Mouse (Mus musculus): ENCODE data around the gene Tmem131.

Gene Tmem131

GRCm38 (mm10) chr1:36938801-36939286 is 4.6 kb downstream of the Tmem131 start:
- no peak for DNase-seq (ENCODE audit: low read depth, low spot score)

- no peak for DNase-seq (ENCODE audit: low read depth, low spot score)
These were observed 5.1 kb downstream of the Tmem131 start for GRCm38 (mm10) chr1:36938348-36938747.

- peak; percentile 65 for DNase-seq (ENCODE audit: low read depth, low spot score)
These were observed 5.8 kb downstream of the Tmem131 start for GRCm38 (mm10) chr1:36937648-36938047.

- DNase-seq (ENCODE audit: low read depth, low spot score): no peak
These were observed 6.5 kb downstream of the Tmem131 start for GRCm38 (mm10) chr1:36937015-36937414.

GRCm38 (mm10) chr1:36936567-36936966 is 6.9 kb downstream of the Tmem131 start:
- peak; percentile 42 for DNase-seq (ENCODE audit: low read depth, low spot score)

GRCm38 (mm10) chr1:36934778-36935177 is 8.7 kb downstream of the Tmem131 start:
- DNase-seq (ENCODE audit: low read depth, low spot score): no peak

- no peak for DNase-seq (ENCODE audit: low read depth, low spot score)
These were observed 9.4 kb downstream of the Tmem131 start for GRCm38 (mm10) chr1:36933965-36934585.

GRCm38 (mm10) chr1:36932231-36932630 is 11.2 kb downstream of the Tmem131 start:
- DNase-seq (ENCODE audit: low read depth, low spot score): no peak

- DNase-seq (ENCODE audit: low read depth, low spot score): no peak
These were observed 12.6 kb downstream of the Tmem131 start for GRCm38 (mm10) chr1:36930911-36931310.

GRCm38 (mm10) chr1:36929996-36930395 is 13.5 kb downstream of the Tmem131 start:
- DNase-seq (ENCODE audit: low read depth, low spot score): peak; percentile 56

GRCm38 (mm10) chr1:36928357-36929330 is 14.8 kb downstream of the Tmem131 start:
- no peak for DNase-seq (ENCODE audit: low read depth, low spot score)

- no peak for DNase-seq (ENCODE audit: low read depth, low spot score)
These were observed 15.9 kb downstream of the Tmem131 start for GRCm38 (mm10) chr1:36927569-36927968.

- DNase-seq (ENCODE audit: low read depth, low spot score): no peak
These were observed 16.7 kb downstream of the Tmem131 start for GRCm38 (mm10) chr1:36926738-36927137.

- DNase-seq (ENCODE audit: low read depth, low spot score): no peak
These were observed 17.2 kb downstream of the Tmem131 start for GRCm38 (mm10) chr1:36926246-36926645.

- no peak for DNase-seq (ENCODE audit: low read depth, low spot score)
These were observed 17.7 kb downstream of the Tmem131 start for GRCm38 (mm10) chr1:36925781-36926180.

GRCm38 (mm10) chr1:36924853-36925252 is 18.6 kb downstream of the Tmem131 start:
- peak; percentile 58 for DNase-seq (ENCODE audit: low read depth, low spot score)

GRCm38 (mm10) chr1:36923911-36924310 is 19.6 kb downstream of the Tmem131 start:
- DNase-seq (ENCODE audit: low read depth, low spot score): no peak

- DNase-seq (ENCODE audit: low read depth, low spot score): no peak
These were observed 20.6 kb downstream of the Tmem131 start for GRCm38 (mm10) chr1:36922623-36923421.

GRCm38 (mm10) chr1:36921614-36922393 is 21.7 kb downstream of the Tmem131 start:
- DNase-seq (ENCODE audit: low read depth, low spot score): no peak

GRCm38 (mm10) chr1:36920726-36921125 is 22.7 kb downstream of the Tmem131 start:
- DNase-seq (ENCODE audit: low read depth, low spot score): no peak

- DNase-seq (ENCODE audit: low read depth, low spot score): no peak
These were observed 23.2 kb downstream of the Tmem131 start for GRCm38 (mm10) chr1:36920154-36920716.

Data from ES-CJ7 (cell line).